Mouse (Mus musculus): ENCODE measurements around the gene Uqcr11.
A peak's percentile ranks its signal among the peaks of the same experiment; 100 is the strongest.

The Uqcr11 gene

DNA sequence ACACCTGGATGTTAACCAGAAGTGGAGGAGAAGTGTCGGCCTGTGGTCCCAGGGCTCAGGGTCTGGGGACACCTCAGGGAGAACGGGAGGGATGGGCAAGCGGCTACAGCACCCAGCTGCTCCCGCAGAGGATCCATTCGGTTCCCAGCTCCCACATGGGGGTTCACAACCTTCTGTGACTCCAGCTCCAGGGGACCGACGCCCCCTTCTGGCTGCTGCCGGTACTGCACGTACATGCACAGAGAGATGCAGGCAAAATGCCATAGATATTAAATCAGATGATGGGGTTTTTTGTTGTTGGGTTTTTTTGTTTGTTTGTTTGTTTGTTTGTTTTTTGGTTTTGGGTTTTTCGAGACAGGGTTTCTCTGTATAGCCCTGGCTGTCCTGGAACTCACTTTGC lies 28.9 kb downstream of the Uqcr11 start:
- DNase-seq (ENCODE audit: low read depth in 1 of 2, low spot score in 2 of 2), result no peak

DNA sequence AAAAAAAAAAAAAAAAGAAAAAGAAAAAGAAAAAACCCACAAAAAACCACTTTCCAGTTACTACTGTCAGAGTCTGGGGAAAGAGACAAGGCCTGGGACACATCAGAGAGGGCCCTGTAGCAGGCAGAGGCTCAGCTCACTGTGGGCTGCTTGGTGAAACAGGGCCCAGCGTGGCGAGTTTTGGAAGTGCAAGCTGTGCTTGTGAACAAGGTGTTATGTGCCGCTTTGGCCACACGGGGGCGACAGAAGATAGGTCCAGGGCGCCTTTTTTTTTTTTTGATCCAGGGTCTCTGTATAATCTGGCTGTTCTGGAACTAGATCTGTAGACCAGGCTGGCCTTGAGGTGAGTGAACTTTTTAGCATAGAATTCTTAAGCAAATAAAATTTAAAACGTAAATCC lies 30.5 kb downstream of the Uqcr11 start:
- DNase-seq (ENCODE audit: low read depth in 1 of 2, low spot score in 2 of 2), result peak; percentile 78 to 80

DNA sequence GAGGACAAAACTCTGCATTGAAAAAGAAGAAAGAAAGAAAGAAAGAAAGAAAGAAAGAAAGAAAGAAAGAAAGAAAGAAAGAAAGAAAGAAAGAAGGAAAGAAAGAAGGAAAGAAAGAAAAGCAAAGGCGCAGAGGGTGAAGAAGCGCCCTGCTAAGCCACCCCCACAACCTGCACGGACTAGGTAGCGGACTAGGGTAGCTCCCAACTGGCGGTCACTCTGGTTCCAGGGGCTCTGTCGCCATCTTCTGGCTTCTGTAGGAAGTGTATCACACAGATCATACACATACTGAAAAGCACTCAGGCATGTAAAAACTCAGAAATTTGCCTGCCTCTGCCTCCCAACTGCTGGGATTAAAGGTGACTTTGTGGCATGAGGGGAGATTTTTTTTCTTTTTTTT lies 32.6 kb downstream of the Uqcr11 start:
- DNase-seq (ENCODE audit: low read depth in 1 of 2, low spot score in 2 of 2), result peak; percentile 45 to 60

DNA sequence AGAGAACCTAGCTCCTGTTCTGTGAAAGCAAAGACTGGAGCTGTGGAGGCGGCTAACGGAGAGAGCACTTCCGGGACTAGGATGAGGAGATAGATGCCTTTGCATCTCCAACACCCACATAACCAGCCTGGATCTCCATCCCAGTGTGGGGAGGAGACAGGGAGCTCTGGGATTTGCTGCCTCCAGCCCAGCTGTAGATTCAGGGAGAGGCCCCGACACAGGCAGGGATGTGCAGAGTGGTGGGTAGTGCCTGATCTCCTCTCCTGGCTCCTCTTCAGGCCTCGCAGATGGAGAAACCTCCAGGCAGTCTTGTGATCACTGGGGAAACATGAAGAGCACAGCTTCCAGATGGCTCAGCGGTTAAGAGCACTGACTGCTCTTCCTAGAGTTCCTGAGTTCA lies 33.9 kb downstream of the Uqcr11 start:
- DNase-seq (ENCODE audit: low read depth in 1 of 2, low spot score in 2 of 2), result no peak

DNA sequence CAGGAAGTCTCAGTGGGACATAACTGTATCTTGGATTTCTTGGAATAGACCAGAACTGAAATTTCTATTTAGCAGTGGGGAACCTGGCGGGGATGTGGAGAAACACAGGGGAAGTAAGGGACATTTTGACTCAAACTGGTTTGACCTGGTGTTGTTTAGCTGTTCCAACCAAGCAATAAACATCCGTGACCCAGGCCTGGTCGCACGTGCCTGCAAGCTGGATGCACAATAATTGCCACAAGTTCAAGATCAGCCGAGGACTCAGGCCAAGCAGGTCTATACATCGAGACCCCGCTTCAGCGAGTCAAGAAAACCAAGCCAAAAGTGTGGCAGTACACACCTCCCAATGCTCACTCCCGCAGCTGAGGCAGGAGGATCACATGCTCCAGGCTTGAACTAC lies 34.6 kb downstream of the Uqcr11 start:
- no peak for DNase-seq (ENCODE audit: low read depth in 1 of 2, low spot score in 2 of 2)

DNA sequence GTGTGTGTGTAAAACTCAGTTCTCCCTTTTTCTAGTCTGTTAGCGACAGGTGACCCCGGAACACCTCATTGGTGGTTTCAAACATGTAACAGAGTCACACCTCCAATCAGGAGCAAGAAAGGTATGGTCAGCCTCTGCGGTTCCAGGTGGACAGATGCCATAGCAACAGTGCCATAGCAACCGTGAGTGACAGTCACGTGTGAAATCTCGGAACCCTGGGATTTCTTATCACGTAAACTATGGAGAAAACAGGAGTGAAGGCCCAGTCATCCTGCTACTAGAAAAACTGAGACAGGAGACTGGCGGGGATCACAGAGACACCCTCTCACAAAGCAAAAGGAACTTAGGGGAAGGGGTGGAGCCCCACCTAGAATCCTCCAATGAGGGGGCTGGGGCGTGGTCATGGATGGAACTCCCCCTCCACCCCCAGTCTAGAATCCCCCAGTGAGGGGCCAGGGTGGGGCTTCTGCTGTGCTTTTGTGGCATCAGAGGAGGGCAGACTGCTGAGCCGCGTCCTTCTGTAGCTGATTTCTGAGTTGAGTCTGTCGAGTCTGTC lies 35.1 kb downstream of the Uqcr11 start:
- no peak for DNase-seq (ENCODE audit: low read depth in 1 of 2, low spot score in 2 of 2)

DNA sequence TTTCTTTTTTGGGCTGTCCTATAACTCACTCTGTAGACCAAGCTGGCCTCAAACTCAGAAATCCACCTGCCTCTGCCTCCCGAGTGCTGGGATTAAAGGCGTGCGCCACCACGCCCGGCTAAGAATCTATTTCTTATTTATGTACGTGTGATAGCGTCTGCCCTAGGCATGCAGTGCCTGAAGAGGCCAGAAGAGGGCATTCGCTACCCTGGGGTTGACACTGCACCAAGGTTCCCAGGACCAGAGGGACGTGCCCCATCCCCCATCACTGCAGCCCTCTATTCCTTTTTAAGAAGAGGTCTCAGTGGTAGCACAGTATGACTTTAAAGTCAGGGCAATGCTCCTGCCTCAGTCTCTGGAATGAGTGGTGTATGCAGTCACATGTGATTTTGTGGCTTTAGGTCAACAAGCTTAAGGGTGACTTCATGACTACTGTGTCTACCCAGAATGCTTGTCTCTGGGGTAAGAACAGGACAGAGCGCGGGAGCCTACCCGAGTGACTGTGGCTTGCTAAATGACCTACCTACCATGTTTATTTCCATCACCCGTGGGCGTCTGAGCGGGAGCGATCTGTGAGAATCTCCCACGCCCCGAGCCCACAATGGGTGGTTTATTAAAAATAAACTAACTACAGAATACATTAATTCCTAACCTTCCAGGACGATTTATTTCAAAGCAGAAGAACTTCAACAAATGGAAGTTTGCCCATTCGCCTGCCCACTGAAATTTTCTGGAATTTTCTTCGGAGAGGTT lies 36.5 kb downstream of the Uqcr11 start:
- DNase-seq (ENCODE audit: low read depth in 1 of 2, low spot score in 2 of 2), result no peak

DNA sequence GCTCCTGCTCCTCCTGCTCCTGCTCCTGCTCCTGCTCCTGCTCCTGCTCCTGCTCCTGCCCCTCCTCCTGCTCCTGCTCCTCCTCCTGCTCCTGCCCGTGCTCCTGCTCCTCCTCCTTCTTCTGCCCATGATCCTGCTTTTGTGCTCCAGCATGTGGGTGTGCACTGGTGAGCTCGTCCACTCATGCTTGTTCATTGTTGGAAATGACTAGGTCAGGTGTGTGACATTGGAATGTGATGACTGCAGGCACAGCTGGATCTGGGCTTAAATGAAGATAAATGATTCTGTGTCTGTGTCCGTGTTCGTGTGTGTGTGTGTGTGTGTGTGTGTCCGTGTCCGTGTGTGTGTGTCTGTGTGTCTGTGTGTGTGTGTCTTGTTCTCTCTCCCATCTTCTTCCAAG lies 38.2 kb downstream of the Uqcr11 start:
- DNase-seq (ENCODE audit: low read depth in 1 of 2, low spot score in 2 of 2), result no peak

DNA sequence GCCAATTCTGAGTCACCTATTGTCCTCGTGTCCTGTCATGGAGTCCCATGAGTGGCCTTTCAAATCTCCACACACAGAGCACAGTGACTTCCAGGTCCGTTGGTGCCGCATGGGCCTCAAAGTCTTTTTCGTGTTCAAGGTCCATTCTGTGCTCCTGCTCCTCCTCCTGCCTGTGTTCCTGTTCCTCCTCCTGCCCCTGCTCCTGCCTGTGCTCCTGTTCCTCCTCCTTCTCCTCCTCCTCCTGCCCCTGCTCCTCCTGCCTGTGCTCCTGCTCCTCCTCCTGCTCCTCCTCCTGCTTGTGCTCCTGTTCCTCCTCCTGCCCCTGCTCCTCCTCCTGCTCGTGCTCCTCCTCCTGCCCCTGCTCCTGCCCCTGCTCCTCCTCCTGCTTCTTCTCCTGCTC lies 38.7 kb downstream of the Uqcr11 start:
- DNase-seq (ENCODE audit: low read depth in 1 of 2, low spot score in 2 of 2), result no peak

DNA sequence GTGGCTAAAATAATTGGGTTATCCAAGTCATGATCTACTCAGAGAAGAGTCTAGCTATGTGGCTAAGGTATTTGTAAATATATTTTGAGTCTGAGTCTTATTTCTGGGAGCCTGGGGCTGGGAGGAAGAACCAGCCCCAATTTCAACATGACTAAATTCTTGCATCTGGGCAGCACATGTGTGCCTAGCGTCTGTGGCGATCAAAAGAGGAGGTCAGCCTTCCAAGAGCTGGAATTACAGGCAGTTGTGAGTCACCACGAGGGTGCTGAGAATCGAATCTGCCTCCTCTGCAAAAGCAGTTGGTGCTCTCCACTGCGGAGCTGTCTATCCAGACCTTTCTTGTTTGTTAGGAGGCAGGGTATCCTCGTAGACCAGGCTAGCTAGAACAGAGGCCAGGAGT lies 40.9 kb downstream of the Uqcr11 start:
- DNase-seq (ENCODE audit: low read depth in 1 of 2, low spot score in 2 of 2), result no peak

DNA sequence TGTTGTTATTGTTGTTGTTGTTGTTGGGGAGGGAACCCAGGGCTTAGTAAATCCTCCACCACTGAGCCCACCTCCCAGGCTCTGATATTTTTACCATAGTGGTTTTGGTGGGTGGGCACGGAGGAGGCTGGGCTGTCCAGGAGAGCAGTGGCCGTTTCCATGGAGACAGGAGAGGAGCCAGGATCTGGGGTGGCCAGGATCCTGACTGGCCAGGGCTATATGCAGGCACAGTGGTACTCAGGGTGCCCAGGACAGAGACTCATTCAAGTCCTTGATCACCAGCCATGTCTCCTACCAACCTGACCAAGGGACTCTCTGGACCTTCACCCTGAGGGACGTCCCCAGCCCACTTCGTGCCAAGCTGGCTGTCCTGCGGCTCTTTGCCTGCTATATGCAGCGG lies 42.9 kb downstream of the Uqcr11 start:
- DNase-seq (ENCODE audit: low read depth in 1 of 2, low spot score in 2 of 2), result no peak

DNA sequence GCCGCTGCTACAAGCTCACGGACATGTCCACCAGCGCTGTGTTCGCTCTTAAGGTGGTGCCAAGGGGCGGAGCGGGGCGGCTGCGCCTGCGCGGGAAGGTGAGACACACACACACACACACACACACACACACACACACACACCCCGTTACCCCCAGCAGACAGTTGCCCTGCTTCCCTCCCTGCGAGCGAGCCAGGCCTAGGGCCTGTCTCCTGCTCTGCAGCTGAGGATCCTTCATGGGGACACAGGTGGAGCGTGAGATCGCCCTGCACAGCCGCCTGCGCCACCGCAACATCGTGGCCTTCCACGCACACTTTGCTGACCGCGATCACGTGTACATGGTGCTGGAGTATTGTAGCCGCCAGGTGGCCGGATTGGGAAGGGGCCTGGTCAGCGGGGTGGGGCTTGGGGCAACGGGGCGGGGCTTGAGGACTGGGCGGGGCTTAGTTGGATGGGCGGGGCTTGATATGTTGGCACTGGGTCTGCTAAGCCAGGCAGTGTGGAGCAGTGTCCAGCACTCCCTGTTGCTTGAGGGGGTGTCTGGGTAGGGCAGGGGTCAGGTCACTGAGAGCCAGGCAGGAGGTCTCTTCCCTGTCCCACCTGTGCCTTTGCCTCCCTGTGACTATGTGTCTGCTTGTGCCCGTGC lies 48.5 kb downstream of the Uqcr11 start:
- DNase-seq (ENCODE audit: low read depth in 1 of 2, low spot score in 2 of 2), result no peak

DNA sequence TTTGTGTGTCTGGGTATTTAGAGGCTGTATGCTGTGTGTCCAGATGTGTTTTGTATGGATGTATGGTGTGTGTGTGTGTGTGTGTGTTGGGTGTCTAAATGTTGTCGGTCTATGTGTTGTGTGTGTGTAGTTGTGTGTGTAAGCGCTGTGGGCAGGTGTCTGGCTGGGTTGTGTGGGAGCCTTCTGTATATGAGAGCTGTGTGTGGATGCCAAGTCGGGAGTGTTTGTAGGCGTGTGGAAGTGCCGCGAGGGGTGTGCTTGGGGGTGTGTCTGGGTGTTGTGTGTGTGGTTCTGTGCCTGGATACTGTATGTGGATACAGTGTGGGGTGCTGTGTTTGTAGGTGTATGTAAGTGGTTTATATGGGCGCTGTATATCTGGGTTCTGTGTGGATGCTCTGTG lies 49.3 kb downstream of the Uqcr11 start:
- DNase-seq (ENCODE audit: low read depth in 1 of 2, low spot score in 2 of 2), result no peak

DNA sequence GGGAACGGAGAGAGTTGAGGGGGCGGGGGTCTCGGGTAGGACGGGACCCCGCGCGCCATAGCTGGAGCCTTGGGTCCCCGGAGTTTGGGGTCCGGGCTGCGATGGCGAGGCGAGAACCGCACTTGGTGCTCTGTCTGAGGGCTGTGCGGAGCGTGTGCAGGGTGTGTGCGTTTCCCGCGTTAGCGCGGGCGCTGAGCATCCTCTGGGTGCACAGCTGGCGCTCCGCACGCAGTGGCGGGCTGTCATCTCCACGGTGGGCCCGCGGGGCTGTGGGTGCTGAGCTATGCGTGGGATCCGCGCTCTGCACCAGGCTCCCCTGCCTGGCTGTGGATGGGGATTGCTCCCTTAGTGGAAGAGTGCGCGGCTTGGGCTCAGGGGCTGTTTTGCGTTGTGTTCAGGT lies 49.9 kb downstream of the Uqcr11 start:
- DNase-seq (ENCODE audit: low read depth in 1 of 2, low spot score in 2 of 2), result no peak

DNA sequence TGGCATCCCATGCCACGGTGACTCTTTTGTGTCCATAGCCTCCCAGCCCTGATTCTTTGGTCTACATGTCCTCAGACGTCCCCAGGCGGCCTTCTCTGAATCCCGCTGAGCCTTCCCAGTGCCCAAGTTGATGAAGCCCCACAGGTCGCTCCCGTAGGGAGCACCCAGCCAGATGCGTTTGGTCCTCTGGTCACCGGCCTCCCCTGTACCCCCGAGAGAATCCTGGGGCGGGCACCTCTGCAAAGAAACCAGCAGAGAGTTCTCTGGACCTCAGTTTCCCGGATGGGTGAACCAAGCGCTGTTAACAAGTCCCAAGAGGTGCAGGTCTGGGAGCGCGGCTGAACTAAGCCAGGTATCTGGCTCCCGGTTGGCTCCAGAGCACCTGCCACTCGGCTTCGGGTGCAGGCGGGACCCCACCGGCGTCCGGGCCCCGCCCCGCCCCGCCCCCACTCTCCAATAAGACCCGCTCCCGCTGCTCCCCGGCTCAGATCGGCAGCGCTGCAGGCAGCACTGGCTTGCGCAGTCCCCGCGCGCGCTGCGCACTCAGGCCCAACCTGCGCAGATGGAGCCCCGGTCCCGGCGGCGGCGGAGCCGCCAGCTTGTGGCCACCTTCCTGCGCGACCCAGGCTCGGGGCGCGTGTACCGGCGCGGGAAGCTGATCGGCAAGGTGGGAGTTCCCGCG lies 50.5 kb downstream of the Uqcr11 start, which contains the start of gene Plk5:
Plk5 (plus strand) TSS at position 459 of the 682 bp plus-strand sequence.
- no peak for DNase-seq (ENCODE audit: low read depth in 1 of 2, low spot score in 2 of 2)

DNA sequence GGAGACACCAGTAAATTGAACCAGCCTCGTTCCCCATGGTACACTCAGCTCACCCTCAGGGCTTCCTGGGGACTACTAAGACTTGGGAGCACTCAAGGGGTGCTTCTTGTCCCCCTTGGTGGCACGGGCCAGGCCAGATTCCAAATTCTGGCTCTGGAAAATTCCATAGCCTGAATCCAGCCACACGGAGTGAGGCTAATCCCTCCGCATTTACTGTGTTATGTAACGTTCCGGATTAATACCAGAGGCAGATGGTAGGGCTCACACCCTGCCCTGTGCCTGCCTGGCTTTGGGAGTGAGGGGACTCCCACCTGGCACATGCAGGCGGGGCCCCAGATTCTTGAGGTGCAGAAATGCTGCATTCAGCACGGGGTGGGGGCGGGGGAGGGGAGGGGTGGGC lies 51.2 kb downstream of the Uqcr11 start:
- no peak for DNase-seq (ENCODE audit: low read depth in 1 of 2, low spot score in 2 of 2)

All from monocyte, adult 2 months (primary cell).